Mouse (Mus musculus) hindbrain, embryonic 14.5 days (tissue): ENCODE results near the gene Sec22c. TPM values are rescaled to one million over a fixed set of nuclear protein-coding genes. Genes with fewer than 3 reads are reported as not detected.

Source experiments
- ATAC-seq: fragments of 200-750 bp; cut with Nextera tagmentation; 2 replicates; pipeline ENCODE4 v1.8.0; 2017; ENCODE audit warnings: moderate number of reproducible peaks, mild to moderate bottlenecking, moderate TSS enrichment, moderate library complexity; ENCODE audit not compliant: low FRiP score
- DNase-seq: peaks from one replicate; pipeline ENCODE4 v3.0.0-alpha.2; 2015; ENCODE audit warnings: low spot score
- H3K27ac ChIP-seq: fragments of 300-500 bp; sonication (generic); 2 replicates; pipeline ENCODE4 v1.5.1; 2014; ENCODE audit warnings: mild to moderate bottlenecking, moderate library complexity
- H3K27me3 ChIP-seq: fragments of 300-500 bp; sonication (generic); 2 replicates; pipeline ENCODE4 v1.6.1; 2014; ENCODE audit warnings: mild to moderate bottlenecking, low read length, mixed read lengths; ENCODE audit not compliant: control insufficient read depth, insufficient read depth
- H3K36me3 ChIP-seq: fragments of 300-500 bp; sonication (generic); replicated peaks from 2 replicates; pipeline ENCODE4 v1.6.1; 2014; ENCODE audit not compliant: control insufficient read depth, insufficient read depth
- H3K4me1 ChIP-seq: fragments of 300-500 bp; sonication (generic); replicated peaks from 2 replicates; pipeline ENCODE4 v1.6.1; 2014; ENCODE audit warnings: antibody characterized with exemption, low read length, mixed read lengths; ENCODE audit not compliant: control insufficient read depth, insufficient read depth
- H3K4me2 ChIP-seq: fragments of 300-500 bp; sonication (generic); replicated peaks from 2 replicates; pipeline ENCODE4 v1.6.1; 2014; ENCODE audit warnings: mild to moderate bottlenecking, moderate library complexity
- H3K4me3 ChIP-seq: fragments of 300-500 bp; sonication (generic); replicated peaks from 2 replicates; pipeline ENCODE4 v1.5.1; 2014; ENCODE audit warnings: mild to moderate bottlenecking, low read length
- H3K9ac ChIP-seq: fragments of 300-500 bp; sonication (generic); 2 replicates; pipeline ENCODE4 v1.6.1; 2014
- H3K9me3 ChIP-seq: fragments of 300-500 bp; sonication (generic); 2 replicates; pipeline ENCODE4 v1.6.1; 2016; ENCODE audit warnings: low read length; ENCODE audit not compliant: control insufficient read depth
- WGBS: fragments of 180-500 bp; shearing (Covaris S2); extraction: QIAGEN DNeasy Blood & Tissue Kit; methylation state at CpG from one replicate; pipeline ENCODE4 v1.1.7; 2014; 5-methylcytosine and 5-hydroxymethylcytosine counted together
- polyA plus RNA-seq: library from polyadenylated mRNA; unstranded; fragments of >200 nt; fragmentation: Nextera tagmentation; extraction: Ambion mirVana; gene quantifications from 2 replicates; pipeline ENCODE4 v1.2.1, GENCODE M21; 2014

The Sec22c gene
- polyA plus RNA-seq, 1 experiment from 2014 or later, result 21.6 TPM

- H3K27ac ChIP-seq, result no peak overlapping the region
- no peaks in the 10 kb centered on the region for H3K9me3 ChIP-seq
- H3K27me3 ChIP-seq, result no peaks in the 10 kb centered on the region
- H3K9ac ChIP-seq, result no peak overlapping the region
- H3K4me2 ChIP-seq, result no peak overlapping the region
- peak; percentile 46; the same call in 1 of the 2 replicates for ATAC-seq
- peaks cover 44% of the 10 kb centered on the region for H3K36me3 ChIP-seq
- DNase-seq, result no peak
- H3K4me1 ChIP-seq, result no peaks in the 10 kb centered on the region
- H3K4me3 ChIP-seq, result no peak overlapping the region
- WGBS, result 100% methylated on average over 1 of the region's 1 CpGs
Observed at GRCm38 (mm10) chr9:121697150-121698049, 7.9 kb downstream of the Sec22c start.

DNA sequence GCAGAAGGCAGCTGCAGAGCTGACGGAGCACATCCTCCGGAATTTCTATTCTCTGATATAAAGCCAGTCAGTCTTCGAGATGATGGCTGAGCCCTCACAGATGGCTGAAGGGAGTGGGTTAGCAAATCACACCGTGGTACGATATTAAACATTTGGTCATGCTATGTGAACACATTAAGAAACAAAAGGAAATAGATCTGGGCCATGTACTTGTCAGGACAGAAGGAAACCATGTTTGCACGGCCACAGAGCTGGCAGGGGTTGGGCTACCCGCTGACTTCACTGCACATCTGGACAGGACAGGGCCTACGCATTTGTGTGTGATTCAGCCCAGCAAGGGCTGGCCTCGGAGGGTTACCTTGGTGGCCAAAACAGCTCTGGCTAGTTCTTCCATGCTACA, 8.7 kb downstream of the Sec22c start:
- Histone ChIP-seq H3K27ac (no peak overlapping the region), H3K9ac (no peak overlapping the region), H3K36me3 (peaks cover 50% of the 10 kb centered on the region), H3K27me3 (no peaks in the 10 kb centered on the region), H3K4me3 (no peak overlapping the region), H3K4me1 (no peaks in the 10 kb centered on the region), H3K9me3 (no peaks in the 10 kb centered on the region), H3K4me2 (no peak overlapping the region)
- DNase-seq (no peak), ATAC-seq (0 out of 2 replicates have a peak, but pooled peaks have one; percentile 14)
- 82% methylated on average over 9 of the region's 9 CpGs for WGBS

DNA sequence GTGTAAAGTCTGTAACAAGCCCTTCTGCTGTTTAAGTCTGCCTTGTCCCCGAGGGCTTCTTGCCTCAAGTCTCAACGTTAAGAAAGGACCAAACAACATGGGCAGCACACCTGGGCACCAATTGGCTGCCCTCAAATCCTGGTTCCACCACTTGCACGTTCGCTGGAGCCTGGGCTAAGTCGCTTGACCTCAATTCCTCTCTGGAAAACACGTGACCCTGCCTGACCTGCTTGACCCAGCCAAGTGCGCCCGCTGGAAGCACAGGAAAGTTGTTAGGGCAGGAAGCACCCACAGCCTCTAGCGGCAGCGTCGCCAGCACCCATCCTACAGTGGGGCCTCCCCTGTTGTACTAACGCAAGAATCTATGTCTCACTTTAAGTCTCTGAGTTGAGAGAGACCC, 10.6 kb downstream of the Sec22c start:
- Histone ChIP-seq H3K36me3 (peaks cover 58% of the 10 kb centered on the region), H3K4me2 (no peak overlapping the region), H3K27ac (no peak overlapping the region), H3K4me3 (no peak overlapping the region), H3K9ac (no peak overlapping the region), H3K27me3 (no peaks in the 10 kb centered on the region), H3K9me3 (no peaks in the 10 kb centered on the region), H3K4me1 (peaks cover 18% of the 10 kb centered on the region)
- ATAC-seq (no peak), DNase-seq (no peak)
- 78% methylated on average over 12 of the region's 12 CpGs for WGBS

GRCm38 (mm10) chr9:121690734-121691133, 14.6 kb downstream of the Sec22c start:
- Histone ChIP-seq H3K9me3 (no peaks in the 10 kb centered on the region), H3K4me1 (peaks cover 25% of the 10 kb centered on the region), H3K4me2 (peak overlapping the region; percentile 45), H3K4me3 (no peak overlapping the region), H3K9ac (no peak overlapping the region), H3K27ac (peak overlapping the region; percentile 84), H3K27me3 (no peaks in the 10 kb centered on the region), H3K36me3 (peaks cover 67% of the 10 kb centered on the region)
- DNase-seq (no peak), ATAC-seq (peak; percentile 25; the same call in 1 of the 2 replicates)
- 56% methylated on average over 7 of the region's 7 CpGs for WGBS

- H3K4me2 ChIP-seq, result peak overlapping the region; percentile 45
- peaks cover 67% of the 10 kb centered on the region for H3K36me3 ChIP-seq
- H3K4me1 ChIP-seq, result peaks cover 25% of the 10 kb centered on the region
- H3K4me3 ChIP-seq, result no peak overlapping the region
- H3K9me3 ChIP-seq, result no peaks in the 10 kb centered on the region
- WGBS, result 16% methylated on average over 15 of the region's 15 CpGs
- peak overlapping the region; percentile 84 for H3K27ac ChIP-seq
- H3K27me3 ChIP-seq, result no peaks in the 10 kb centered on the region
- peak; percentile 90 for ATAC-seq
- peak overlapping the region; percentile 9; the same call in 1 of the 2 replicates for H3K9ac ChIP-seq
- DNase-seq, result peak; percentile 81
Observed at GRCm38 (mm10) chr9:121690200-121690651, 15.1 kb downstream of the Sec22c start.

DNA sequence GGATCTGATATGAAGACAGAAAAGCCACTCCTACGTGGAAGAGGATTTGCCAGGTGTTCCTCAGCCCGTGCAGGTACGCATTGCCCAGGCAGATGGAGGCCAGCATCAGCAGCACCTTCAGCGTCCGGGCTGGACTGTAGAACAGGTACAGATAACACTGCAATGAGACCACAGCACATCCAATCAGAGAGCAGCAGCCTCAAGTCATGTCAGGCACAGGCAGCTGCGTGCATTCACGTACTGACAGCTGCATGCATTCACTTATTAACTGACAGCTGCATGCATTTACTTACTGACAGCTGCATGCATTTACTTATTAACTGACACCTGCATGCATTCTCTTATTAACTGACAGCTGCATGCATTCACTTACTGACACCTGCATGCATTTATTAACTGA, 20.6 kb downstream of the Sec22c start:
- no peak overlapping the region for H3K4me3 ChIP-seq
- WGBS, result 82% methylated on average over 7 of the region's 7 CpGs
- peaks cover 69% of the 10 kb centered on the region for H3K36me3 ChIP-seq
- H3K27me3 ChIP-seq, result no peaks in the 10 kb centered on the region
- H3K27ac ChIP-seq, result no peak overlapping the region
- H3K4me2 ChIP-seq, result no peak overlapping the region
- H3K9ac ChIP-seq, result no peak overlapping the region
- peaks cover 8% of the 10 kb centered on the region for H3K4me1 ChIP-seq
- DNase-seq, result no peak
- no peaks in the 10 kb centered on the region for H3K9me3 ChIP-seq
- no peak for ATAC-seq

DNA sequence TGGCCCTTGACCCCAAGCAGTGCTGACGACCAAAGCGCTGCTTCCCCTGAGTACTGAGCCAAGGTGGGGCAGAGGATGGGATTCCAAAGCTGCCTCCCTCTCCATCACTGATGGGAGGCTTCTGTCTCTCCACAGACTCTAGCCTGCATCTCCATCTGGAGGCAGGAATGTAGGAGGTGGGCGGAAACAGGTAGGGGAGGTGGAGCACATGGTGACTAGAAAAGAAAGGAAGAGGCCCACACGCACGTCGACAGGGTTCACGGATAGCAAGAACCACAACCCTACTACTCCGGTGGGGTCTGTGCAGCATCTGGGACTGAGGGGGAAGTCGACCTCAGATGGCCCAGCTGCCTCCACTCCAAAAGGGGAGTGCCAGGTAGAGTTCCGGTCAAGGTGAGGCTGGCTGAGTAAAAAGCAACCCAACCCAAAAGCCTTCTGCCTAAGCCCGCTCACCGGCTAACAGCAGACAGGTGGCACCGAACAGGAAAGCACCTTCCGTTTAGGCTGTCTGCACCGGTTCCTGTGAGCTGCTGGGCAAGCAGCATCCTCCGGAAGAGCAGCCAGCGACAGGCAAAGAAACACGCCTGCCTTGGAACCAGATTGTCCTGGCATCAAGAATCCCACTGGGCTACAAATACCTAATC, 23.1 kb downstream of the Sec22c start:
- Histone ChIP-seq H3K4me2 (no peak overlapping the region), H3K27me3 (no peaks in the 10 kb centered on the region), H3K4me1 (0 out of 2 replicates have a peak, but pooled peaks cover 2% of the 10 kb centered on the region), H3K4me3 (no peak overlapping the region), H3K9ac (no peak overlapping the region), H3K9me3 (no peaks in the 10 kb centered on the region), H3K27ac (no peak overlapping the region), H3K36me3 (peaks cover 49% of the 10 kb centered on the region)
- no peak for ATAC-seq
- no peak for DNase-seq
- WGBS, result 84% methylated on average over 18 of the region's 18 CpGs

GRCm38 (mm10) chr9:121681191-121681590, 24.1 kb downstream of the Sec22c start:
- Histone ChIP-seq H3K27ac (no peak overlapping the region), H3K36me3 (peaks cover 47% of the 10 kb centered on the region), H3K9ac (no peak overlapping the region), H3K4me1 (0 out of 2 replicates have a peak, but pooled peaks cover 2% of the 10 kb centered on the region), H3K4me3 (no peak overlapping the region), H3K4me2 (no peak overlapping the region), H3K27me3 (no peaks in the 10 kb centered on the region), H3K9me3 (no peaks in the 10 kb centered on the region)
- ATAC-seq, result no peak
- DNase-seq, result no peak
- 82% methylated on average over 8 of the region's 8 CpGs for WGBS

DNA sequence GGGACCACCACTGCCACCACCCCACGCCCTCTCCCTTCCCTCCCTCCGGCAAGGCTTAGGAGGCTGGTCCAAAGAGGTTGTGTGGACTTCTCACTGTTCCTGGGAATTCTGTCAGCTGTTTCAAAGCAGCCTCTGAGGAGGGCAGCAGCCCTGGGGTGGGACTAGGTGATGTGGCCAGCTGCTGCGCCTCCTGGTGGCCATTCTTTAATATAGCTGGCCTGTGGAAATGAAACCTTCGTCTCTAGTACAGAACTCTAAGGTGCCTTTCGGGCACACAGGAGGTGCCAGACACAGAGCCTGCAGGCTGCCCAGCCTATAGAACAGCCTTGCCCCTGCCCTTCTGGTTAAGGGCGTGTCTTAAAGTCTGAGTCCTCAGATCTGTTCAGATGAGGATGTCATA, 25.7 kb downstream of the Sec22c start:
- Histone ChIP-seq H3K9me3 (no peaks in the 10 kb centered on the region), H3K4me3 (no peak overlapping the region), H3K36me3 (peaks cover 32% of the 10 kb centered on the region), H3K9ac (no peak overlapping the region), H3K4me2 (no peak overlapping the region), H3K27ac (no peak overlapping the region), H3K27me3 (no peaks in the 10 kb centered on the region), H3K4me1 (0 out of 2 replicates have a peak, but pooled peaks cover 2% of the 10 kb centered on the region)
- peak; percentile 70; the same call in 1 of the 2 replicates for ATAC-seq
- DNase-seq, result peak; percentile 65
- 24% methylated on average over 6 of the region's 6 CpGs for WGBS
